Mouse (Mus musculus): ENCODE measurements around the gene Rplp0. TPM values are rescaled to one million over a fixed set of nuclear protein-coding genes. Genes with fewer than 3 reads are reported as not detected.

The Rplp0 gene
- polyA plus RNA-seq, 1 experiment from 2014 or later: 1,038 TPM

DNA sequence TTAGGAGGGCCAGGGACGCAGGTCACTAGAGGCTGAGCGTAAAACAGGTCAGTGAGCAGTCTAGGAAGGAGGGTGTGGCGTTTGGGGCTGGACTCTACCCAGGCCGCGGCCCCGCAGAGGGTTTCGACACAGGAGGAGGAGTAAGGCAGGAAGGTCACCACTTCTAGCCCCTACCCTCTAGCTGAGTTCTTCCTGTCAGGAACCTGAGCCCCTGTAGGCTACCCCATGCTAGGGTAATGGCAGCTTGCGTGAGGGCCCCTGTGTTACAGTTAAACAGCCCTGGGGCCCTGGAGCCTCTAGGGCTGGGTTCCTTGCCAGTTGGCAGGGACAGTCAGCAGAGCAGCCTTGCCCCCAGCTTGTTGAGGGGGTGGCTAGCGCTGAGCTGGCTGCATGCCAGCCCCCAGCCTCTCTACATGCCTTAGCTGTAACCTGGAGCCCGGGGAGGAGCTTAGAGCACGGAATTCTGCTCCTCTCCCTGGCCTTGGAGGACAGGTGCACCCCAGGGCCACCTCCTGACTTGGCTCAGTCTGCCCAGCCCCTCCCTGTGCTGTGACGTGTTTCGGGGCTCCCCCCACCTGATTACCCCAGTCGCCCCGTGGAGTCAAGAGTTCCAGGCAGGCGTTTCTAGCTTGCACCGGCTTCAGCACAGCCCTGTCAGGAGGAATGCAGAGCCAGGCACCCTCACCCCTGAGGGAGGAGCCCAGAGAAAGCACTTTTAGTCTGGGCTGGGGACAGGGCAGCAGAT, 15.6 kb upstream of the Rplp0 start:
- Histone ChIP-seq H3K9ac (replicated peaks; ENCODE audit: low read length) (peak overlapping the region; percentile 16; the same call in 1 of the 2 replicates), H3K27me3 (ENCODE audit: control insufficient read depth, insufficient read depth, low read length) (no peaks in the 10 kb centered on the region), H3K4me1 (ENCODE audit: control insufficient read depth, insufficient read depth, low read length) (peaks cover 4% of the 10 kb centered on the region; the same call in 1 of the 2 replicates), H3K9me3 (ENCODE audit: control insufficient read depth, low read length) (no peaks in the 10 kb centered on the region), H3K27ac (replicated peaks; ENCODE audit: low read depth, low read length) (no peak overlapping the region), H3K36me3 (ENCODE audit: control insufficient read depth, insufficient read depth, low read length) (peaks cover 24% of the 10 kb centered on the region), H3K4me2 (ENCODE audit: low read length) (no peak overlapping the region), H3K4me3 (replicated peaks; ENCODE audit: low read depth, low read length) (no peak overlapping the region)
- ATAC-seq (ENCODE audit: low FRiP score, low TSS enrichment): peak; percentile 71
- peak; percentile 65 for DNase-seq
- 64% methylated on average over 17 of the region's 17 CpGs for WGBS

DNA sequence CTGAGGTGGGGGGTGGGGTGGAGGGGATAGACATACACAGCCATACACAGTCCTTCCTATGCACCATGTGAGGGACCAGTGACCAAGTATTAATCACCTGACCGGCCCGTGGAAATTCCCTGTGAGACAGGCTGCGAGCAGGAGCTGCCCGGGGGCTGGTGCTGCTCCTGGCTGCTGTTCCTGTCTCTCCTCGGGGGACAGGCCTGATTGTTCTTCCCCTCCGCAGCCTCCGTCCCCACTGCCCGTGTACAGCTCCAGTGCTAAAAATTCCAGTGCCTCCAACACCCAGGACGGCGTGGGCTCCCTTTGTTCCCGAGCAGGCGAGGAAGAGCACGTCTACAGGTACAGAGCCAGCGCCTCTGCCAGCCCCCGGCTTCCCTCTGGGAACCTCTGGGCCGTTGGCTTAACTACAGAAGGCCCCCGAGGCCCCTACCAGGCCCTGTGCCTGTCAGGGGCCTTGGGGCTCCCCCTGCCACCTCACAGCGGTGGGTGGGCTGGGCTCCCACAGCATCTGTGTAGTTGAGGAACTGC, 14.5 kb upstream of the Rplp0 start:
- peaks cover 31% of the 10 kb centered on the region for H3K36me3 ChIP-seq (ENCODE audit: control insufficient read depth, insufficient read depth, low read length)
- 56% methylated on average over 18 of the region's 18 CpGs for WGBS
- H3K4me1 ChIP-seq (ENCODE audit: control insufficient read depth, insufficient read depth, low read length): peaks cover 4% of the 10 kb centered on the region; the same call in 1 of the 2 replicates
- H3K9ac ChIP-seq (replicated peaks; ENCODE audit: low read length): no peak overlapping the region
- no peaks in the 10 kb centered on the region for H3K27me3 ChIP-seq (ENCODE audit: control insufficient read depth, insufficient read depth, low read length)
- no peak overlapping the region for H3K27ac ChIP-seq (replicated peaks; ENCODE audit: low read depth, low read length)
- no peaks in the 10 kb centered on the region for H3K9me3 ChIP-seq (ENCODE audit: control insufficient read depth, low read length)
- H3K4me3 ChIP-seq (replicated peaks; ENCODE audit: low read depth, low read length): no peak overlapping the region
- ATAC-seq (ENCODE audit: low FRiP score, low TSS enrichment) (no peak), DNase-seq (no peak)
- H3K4me2 ChIP-seq (ENCODE audit: low read length): no peak overlapping the region

DNA sequence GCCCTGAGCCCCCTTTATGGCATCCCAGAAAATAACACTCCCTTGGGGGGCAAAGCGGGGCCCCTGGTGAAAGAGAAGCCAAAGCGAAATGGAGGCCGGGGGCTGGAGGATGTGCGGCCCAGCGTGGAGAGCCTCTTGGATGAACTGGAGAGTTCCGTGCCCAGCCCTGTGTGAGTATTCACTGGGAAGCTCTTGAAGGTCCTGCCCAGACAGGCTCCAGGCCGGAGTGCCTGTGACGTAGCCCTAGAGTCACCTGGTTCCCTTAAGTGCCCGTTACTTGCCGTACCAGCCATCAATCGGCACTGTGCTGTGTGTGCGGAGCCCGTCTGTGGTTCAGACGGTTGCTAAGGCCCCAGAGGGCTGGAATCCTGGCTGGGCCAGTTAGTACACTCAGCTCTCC, 13.6 kb upstream of the Rplp0 start:
- peaks cover 31% of the 10 kb centered on the region for H3K36me3 ChIP-seq (ENCODE audit: control insufficient read depth, insufficient read depth, low read length)
- H3K27me3 ChIP-seq (ENCODE audit: control insufficient read depth, insufficient read depth, low read length): no peaks in the 10 kb centered on the region
- no peak overlapping the region for H3K4me3 ChIP-seq (replicated peaks; ENCODE audit: low read depth, low read length)
- no peak overlapping the region for H3K4me2 ChIP-seq (ENCODE audit: low read length)
- no peaks in the 10 kb centered on the region for H3K9me3 ChIP-seq (ENCODE audit: control insufficient read depth, low read length)
- 89% methylated on average over 14 of the region's 14 CpGs for WGBS
- no peak overlapping the region for H3K27ac ChIP-seq (replicated peaks; ENCODE audit: low read depth, low read length)
- DNase-seq (no peak), ATAC-seq (ENCODE audit: low FRiP score, low TSS enrichment) (no peak)
- peaks cover 4% of the 10 kb centered on the region; the same call in 1 of the 2 replicates for H3K4me1 ChIP-seq (ENCODE audit: control insufficient read depth, insufficient read depth, low read length)
- no peak overlapping the region for H3K9ac ChIP-seq (replicated peaks; ENCODE audit: low read length)

DNA sequence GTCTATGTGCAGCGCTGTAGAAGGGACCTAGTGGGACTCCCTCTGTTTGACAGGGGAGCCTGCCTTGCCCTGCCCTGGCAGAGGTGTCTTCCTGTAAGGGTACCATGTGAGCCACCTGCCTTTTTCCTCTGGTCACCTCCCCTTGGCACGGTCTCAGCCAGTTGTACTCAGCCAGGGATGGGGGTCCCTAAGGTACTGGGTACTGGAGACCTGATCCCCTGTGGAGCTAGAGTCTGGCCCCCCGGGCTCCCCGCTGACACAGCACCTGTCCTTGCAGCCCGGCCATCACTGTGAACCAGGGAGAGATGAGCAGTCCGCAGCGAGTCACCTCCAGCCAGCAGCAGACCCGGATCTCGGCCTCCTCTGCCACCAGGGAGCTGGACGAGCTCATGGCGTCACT, 12.7 kb upstream of the Rplp0 start:
- Histone ChIP-seq H3K9ac (replicated peaks; ENCODE audit: low read length) (no peak overlapping the region), H3K4me3 (replicated peaks; ENCODE audit: low read depth, low read length) (no peak overlapping the region), H3K9me3 (ENCODE audit: control insufficient read depth, low read length) (no peaks in the 10 kb centered on the region), H3K27me3 (ENCODE audit: control insufficient read depth, insufficient read depth, low read length) (no peaks in the 10 kb centered on the region), H3K4me1 (ENCODE audit: control insufficient read depth, insufficient read depth, low read length) (peaks cover 4% of the 10 kb centered on the region; the same call in 1 of the 2 replicates), H3K27ac (replicated peaks; ENCODE audit: low read depth, low read length) (no peak overlapping the region), H3K4me2 (ENCODE audit: low read length) (no peak overlapping the region), H3K36me3 (ENCODE audit: control insufficient read depth, insufficient read depth, low read length) (peaks cover 31% of the 10 kb centered on the region)
- ATAC-seq (ENCODE audit: low FRiP score, low TSS enrichment) (no peak), DNase-seq (no peak)
- 75% methylated on average over 11 of the region's 11 CpGs for WGBS

DNA sequence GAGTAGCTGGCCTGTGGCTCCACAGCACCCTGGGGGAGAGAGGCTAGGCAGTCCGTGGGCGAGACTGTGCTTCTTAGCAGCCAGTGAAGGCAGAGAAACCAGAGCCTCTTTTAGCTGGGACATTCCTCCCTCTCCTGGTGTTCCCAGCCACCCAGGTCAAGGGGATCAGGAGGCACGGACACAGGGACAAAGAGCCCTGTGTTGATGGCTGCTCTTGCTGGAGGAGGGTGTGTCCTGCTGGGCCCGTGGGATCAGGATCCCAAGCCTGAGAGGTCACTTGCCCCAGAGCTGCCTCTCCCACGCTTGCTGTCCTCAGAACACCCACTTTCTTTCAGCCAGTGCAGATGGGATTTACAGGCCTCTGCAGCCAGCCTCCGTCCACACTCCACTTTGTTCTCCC, 12.3 kb upstream of the Rplp0 start:
- no peak for DNase-seq
- no peak for ATAC-seq (ENCODE audit: low FRiP score, low TSS enrichment)
- H3K27ac ChIP-seq (replicated peaks; ENCODE audit: low read depth, low read length): no peak overlapping the region
- 30% methylated on average over 6 of the region's 6 CpGs for WGBS
- H3K9ac ChIP-seq (replicated peaks; ENCODE audit: low read length): no peak overlapping the region
- no peaks in the 10 kb centered on the region for H3K27me3 ChIP-seq (ENCODE audit: control insufficient read depth, insufficient read depth, low read length)
- no peak overlapping the region for H3K4me3 ChIP-seq (replicated peaks; ENCODE audit: low read depth, low read length)
- no peak overlapping the region for H3K4me2 ChIP-seq (ENCODE audit: low read length)
- peaks cover 4% of the 10 kb centered on the region; the same call in 1 of the 2 replicates for H3K4me1 ChIP-seq (ENCODE audit: control insufficient read depth, insufficient read depth, low read length)
- no peaks in the 10 kb centered on the region for H3K9me3 ChIP-seq (ENCODE audit: control insufficient read depth, low read length)
- peaks cover 35% of the 10 kb centered on the region for H3K36me3 ChIP-seq (ENCODE audit: control insufficient read depth, insufficient read depth, low read length)

DNA sequence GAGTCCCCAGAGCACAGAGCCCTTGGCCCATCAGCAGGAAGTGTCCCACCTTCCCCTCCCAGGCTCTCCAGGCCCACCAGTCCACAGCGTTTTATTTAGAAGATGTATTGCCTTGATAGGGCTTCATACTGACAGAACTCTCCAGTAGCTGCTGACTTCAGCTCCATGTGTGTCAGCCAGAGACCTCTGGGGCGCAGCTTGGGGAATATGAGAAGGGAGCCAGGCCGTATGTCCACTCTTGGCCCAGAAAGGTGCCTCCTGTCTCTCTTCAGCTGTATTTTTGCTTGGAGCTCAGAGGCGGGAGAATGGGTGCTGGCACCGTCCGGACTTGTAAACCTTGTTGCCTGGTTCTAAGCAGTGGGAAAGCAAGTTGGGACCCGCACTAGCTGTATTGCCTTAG, 11.8 kb upstream of the Rplp0 start:
- Histone ChIP-seq H3K27me3 (ENCODE audit: control insufficient read depth, insufficient read depth, low read length) (no peaks in the 10 kb centered on the region), H3K27ac (replicated peaks; ENCODE audit: low read depth, low read length) (no peak overlapping the region), H3K4me3 (replicated peaks; ENCODE audit: low read depth, low read length) (no peak overlapping the region), H3K4me1 (ENCODE audit: control insufficient read depth, insufficient read depth, low read length) (peaks cover 4% of the 10 kb centered on the region; the same call in 1 of the 2 replicates), H3K4me2 (ENCODE audit: low read length) (no peak overlapping the region), H3K9ac (replicated peaks; ENCODE audit: low read length) (no peak overlapping the region), H3K9me3 (ENCODE audit: control insufficient read depth, low read length) (no peaks in the 10 kb centered on the region), H3K36me3 (ENCODE audit: control insufficient read depth, insufficient read depth, low read length) (peaks cover 39% of the 10 kb centered on the region)
- DNase-seq (no peak), ATAC-seq (ENCODE audit: low FRiP score, low TSS enrichment) (no peak)
- WGBS: 85% methylated on average over 7 of the region's 7 CpGs

DNA sequence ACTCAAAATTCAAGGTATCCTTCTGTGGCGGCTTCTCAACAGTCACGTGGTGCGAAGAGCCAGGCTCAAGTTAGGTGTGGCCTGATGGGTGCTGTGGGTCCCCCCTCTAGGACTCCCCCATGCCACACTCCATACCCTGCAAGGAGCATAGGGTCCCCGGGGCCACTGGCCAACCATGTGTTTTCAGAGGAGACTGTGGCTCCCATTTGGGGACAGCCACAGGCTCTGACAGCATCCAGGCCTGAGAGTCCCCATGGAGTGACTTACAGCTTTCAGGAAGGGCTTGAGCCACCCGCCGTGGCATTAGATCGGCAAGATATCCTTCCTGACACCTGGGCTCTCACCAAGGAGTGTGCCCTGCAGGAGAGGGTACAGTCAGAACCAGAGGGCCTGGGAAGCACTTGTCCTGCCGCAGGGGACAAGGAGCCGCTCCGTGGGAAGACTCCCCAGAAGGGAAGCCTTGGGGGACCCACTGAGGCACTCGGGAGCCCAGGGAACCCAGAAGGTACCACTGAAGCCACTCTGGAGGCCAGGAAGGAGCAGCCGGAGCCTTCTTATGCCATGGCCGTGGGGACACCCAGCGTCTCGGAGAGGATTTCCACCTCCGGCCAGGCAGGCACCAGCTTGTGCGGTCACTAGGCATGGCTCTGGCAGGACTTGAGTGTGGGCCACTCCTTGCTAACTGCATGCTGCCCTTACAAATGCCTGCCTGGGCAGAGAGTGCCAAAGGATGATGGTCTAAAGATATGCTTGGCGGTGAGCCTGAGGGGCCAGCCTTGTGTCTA, 10.6 kb upstream of the Rplp0 start:
- no peak overlapping the region for H3K4me2 ChIP-seq (ENCODE audit: low read length)
- no peak overlapping the region for H3K27ac ChIP-seq (replicated peaks; ENCODE audit: low read depth, low read length)
- ATAC-seq (ENCODE audit: low FRiP score, low TSS enrichment) (no peak), DNase-seq (no peak)
- no peaks in the 10 kb centered on the region for H3K27me3 ChIP-seq (ENCODE audit: control insufficient read depth, insufficient read depth, low read length)
- H3K9me3 ChIP-seq (ENCODE audit: control insufficient read depth, low read length): no peaks in the 10 kb centered on the region
- peaks cover 2% of the 10 kb centered on the region; the same call in 1 of the 2 replicates for H3K4me1 ChIP-seq (ENCODE audit: control insufficient read depth, insufficient read depth, low read length)
- H3K36me3 ChIP-seq (ENCODE audit: control insufficient read depth, insufficient read depth, low read length): peaks cover 49% of the 10 kb centered on the region
- H3K9ac ChIP-seq (replicated peaks; ENCODE audit: low read length): no peak overlapping the region
- 96% methylated on average over 18 of the region's 18 CpGs for WGBS
- H3K4me3 ChIP-seq (replicated peaks; ENCODE audit: low read depth, low read length): no peak overlapping the region

DNA sequence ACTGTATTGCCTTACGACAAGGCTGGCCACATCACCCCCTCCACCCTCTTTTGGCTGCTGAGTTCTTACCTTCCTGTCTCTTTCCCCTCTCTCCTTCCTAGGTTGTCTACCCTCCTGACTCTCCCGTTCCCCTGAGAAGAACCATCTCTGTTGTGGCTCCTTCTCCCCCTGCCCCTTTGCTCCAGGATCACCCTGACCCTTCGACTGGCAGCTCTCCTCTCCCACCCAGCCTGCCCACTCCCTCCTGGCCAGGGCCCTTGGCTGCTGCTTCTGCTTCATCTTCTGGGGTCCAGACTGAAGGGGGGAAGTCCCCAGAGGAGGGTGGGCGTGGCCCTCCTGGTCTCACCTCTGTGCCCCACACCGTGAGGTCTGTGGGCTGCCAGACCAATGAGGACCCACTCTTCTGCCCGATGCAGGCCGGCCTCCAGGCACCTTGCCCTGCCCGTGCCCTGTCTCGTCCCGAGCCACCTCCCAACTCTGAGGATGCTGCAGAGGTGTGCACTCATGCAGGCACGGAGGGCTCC, 8.7 kb upstream of the Rplp0 start:
- H3K9ac ChIP-seq (replicated peaks; ENCODE audit: low read length): no peak overlapping the region
- no peak for ATAC-seq (ENCODE audit: low FRiP score, low TSS enrichment)
- peaks cover 54% of the 10 kb centered on the region for H3K36me3 ChIP-seq (ENCODE audit: control insufficient read depth, insufficient read depth, low read length)
- H3K4me3 ChIP-seq (replicated peaks; ENCODE audit: low read depth, low read length): no peak overlapping the region
- H3K27ac ChIP-seq (replicated peaks; ENCODE audit: low read depth, low read length): no peak overlapping the region
- no peaks in the 10 kb centered on the region for H3K27me3 ChIP-seq (ENCODE audit: control insufficient read depth, insufficient read depth, low read length)
- H3K4me1 ChIP-seq (ENCODE audit: control insufficient read depth, insufficient read depth, low read length): no peaks in the 10 kb centered on the region
- DNase-seq: no peak
- no peak overlapping the region for H3K4me2 ChIP-seq (ENCODE audit: low read length)
- 84% methylated on average over 11 of the region's 11 CpGs for WGBS
- no peaks in the 10 kb centered on the region for H3K9me3 ChIP-seq (ENCODE audit: control insufficient read depth, low read length)
